Mouse (Mus musculus) kidney, postnatal 10 days (tissue): ENCODE data around the gene Sgpp2.

ENCODE experiments used
- DNase-seq: peaks from one replicate; pipeline ENCODE4 v3.0.0; 2021; ENCODE audit warnings: mixed read lengths

The Sgpp2 gene

DNA sequence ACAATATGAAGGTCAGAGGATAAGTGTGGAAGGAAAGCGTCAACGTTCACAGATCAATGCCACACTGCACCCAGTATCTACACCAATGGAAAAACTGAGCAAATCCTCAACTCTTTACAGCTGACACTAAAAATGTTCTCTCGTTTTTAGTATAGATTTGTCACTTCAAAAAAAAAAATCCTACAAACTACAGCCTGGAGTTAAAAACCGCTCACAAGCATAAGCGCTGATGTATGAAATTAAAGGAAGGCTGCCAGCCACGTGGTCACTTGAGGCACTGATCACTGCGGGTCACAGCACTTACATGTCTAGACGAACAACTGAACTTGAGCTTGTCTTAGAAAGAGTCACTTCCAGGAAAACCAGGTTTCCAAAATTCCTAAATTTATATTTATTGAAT is 143.7 kb downstream of the Sgpp2 start:
- no peak for DNase-seq

- DNase-seq: peak; percentile 65
Observed at GRCm38 (mm10) chr1:78454659-78455058, 144.5 kb downstream of the Sgpp2 start.
